9 mouse cellular contexts compared by ENCODE assay signal in the genomic region with DNA sequence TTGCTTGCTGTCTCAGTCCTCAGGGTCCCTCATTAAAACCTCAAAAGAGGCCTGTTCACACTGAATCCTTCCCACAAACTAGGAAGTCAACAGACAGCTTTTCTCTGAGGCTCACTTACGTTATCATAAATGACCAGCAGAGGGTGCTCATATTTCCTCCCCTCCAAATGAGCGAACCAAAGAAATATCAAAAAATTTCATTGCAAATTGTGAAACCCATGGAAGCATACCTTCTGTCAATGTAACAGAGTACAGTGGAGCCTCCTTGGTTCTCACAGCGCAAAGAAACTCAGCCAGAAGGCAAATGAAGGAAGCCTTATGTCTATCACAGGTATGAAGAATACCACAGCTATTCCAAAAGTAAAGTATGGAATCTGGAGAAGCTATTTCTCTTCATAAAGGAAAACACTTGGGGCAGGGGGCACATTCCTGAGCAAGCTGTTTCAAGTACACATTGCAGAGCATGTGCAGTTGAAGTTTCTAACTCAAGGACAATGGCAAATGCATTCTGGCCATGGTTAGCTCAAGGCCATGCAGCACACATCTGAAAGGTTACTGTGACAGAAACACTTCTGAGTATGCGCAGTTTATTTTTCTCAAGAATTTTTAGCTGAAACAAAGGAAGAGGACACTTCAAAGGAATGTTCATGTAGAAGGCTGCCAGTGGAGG.
DNase-seq lines count a peak whose midpoint lies in the region; TF ChIP-seq lines count a peak whose summit lies in the region.
"Had no signal": no experiment of that assay in that cellular context is flagged by ENCODE, and none has a peak within 500 bp of the region (broad histone marks: within the 10 kb centered on the region; RNA-seq: fewer than 3 reads in every experiment).

No protein-coding gene starts in this region.

- TF ChIP-seq POLR2A in kidney, adult 2 months (IDR thresholded peaks at IDR 0.05; ENCODE audit: low read depth, low read length): no peak

- no peak for TF ChIP-seq CTCF in kidney, adult 2 months (conservative IDR thresholded peaks at IDR 0.05; ENCODE audit: insufficient read depth, insufficient read length, low read depth, low read length)
- TF ChIP-seq CTCF in E14TG2a.4 (conservative IDR thresholded peaks at IDR 0.05; ENCODE audit: low read length): peak; percentile 61

- 53% methylated on average over 4 of the region's 4 CpGs for WGBS in kidney, adult 2 months

- H3K36me3 ChIP-seq in kidney, adult 2 months (ENCODE audit: control insufficient read depth, insufficient read depth, low read length): no peaks in the 10 kb centered on the region
- H3K36me3 ChIP-seq in E14TG2a.4 (ENCODE audit: insufficient read depth, low read length): no peaks in the 10 kb centered on the region
- H3K36me3 ChIP-seq: embryonic facial prominence, embryonic 15.5 days; limb, embryonic 12.5 days had no signal

- peak; percentile 57 for DNase-seq in kidney, adult 2 months
- DNase-seq in kidney, adult 18-20 months: no peak
- peak; percentile 85 for DNase-seq in NIH3T3 (ENCODE audit: low read depth)
- peak; percentile 56 for DNase-seq in kidney, postnatal 10 days
- peak; percentile 20 for DNase-seq in right cerebral cortex, postnatal 4 days
- DNase-seq in B cell, adult 2 months: no peak

- peaks cover 2% of the 10 kb centered on the region; the same call in 1 of the 2 replicates for H3K4me1 ChIP-seq in kidney, adult 2 months (ENCODE audit: control insufficient read depth, insufficient read depth, low read length)
- H3K4me1 ChIP-seq in E14TG2a.4 (replicated peaks; ENCODE audit: low read depth, low read length): no peaks in the 10 kb centered on the region

- no peak overlapping the region for H3K4me3 ChIP-seq in kidney, adult 2 months (ENCODE audit: insufficient read depth, low read depth, low read length)
- no peak overlapping the region for H3K4me3 ChIP-seq in E14TG2a.4 (replicated peaks; ENCODE audit: low read length)
- H3K4me3 ChIP-seq: embryonic facial prominence, embryonic 15.5 days; limb, embryonic 12.5 days had no signal

- no peak overlapping the region; the same call in 1 of the 2 replicates for H3K27ac ChIP-seq in kidney, adult 2 months (ENCODE audit: insufficient read depth, low read depth, low read length)
- H3K27ac ChIP-seq: embryonic facial prominence, embryonic 15.5 days; limb, embryonic 12.5 days had no signal

- H3K9me3 ChIP-seq in E14TG2a.4 (ENCODE audit: low read length): no peaks in the 10 kb centered on the region
- H3K9me3 ChIP-seq: embryonic facial prominence, embryonic 15.5 days; limb, embryonic 12.5 days had no signal

- no peaks in the 10 kb centered on the region for H3K27me3 ChIP-seq in kidney, adult 2 months (replicated peaks; ENCODE audit: control insufficient read depth, insufficient read depth, low read length)
- no peaks in the 10 kb centered on the region for H3K27me3 ChIP-seq in E14TG2a.4 (ENCODE audit: insufficient read depth, low read length)
- H3K27me3 ChIP-seq: embryonic facial prominence, embryonic 15.5 days; limb, embryonic 12.5 days had no signal

Comparison
In these comparisons a context has a peak if more than half of its experiments do, and no peak if none do; other contexts are left out.
1. DNase-seq: peak in kidney, adult 2 months (single experiment), NIH3T3 (single experiment), kidney, postnatal 10 days (single experiment) and right cerebral cortex, postnatal 4 days (single experiment); none in kidney, adult 18-20 months (single experiment) and B cell, adult 2 months (0 of 2).